Mouse (Mus musculus) bone marrow, adult 2 months (tissue): ENCODE data around the gene Gm49391.

Source experiments
- CTCF ChIP-seq: fragments of 200-500 bp; IDR thresholded peaks from 2 replicates; pipeline ENCODE4 v1.5.1; 2011; ENCODE audit warnings: low read length, control low read depth; ENCODE audit not compliant: control insufficient read depth, insufficient read depth
- POLR2A ChIP-seq: fragments of 200-500 bp; IDR thresholded peaks from 2 replicates; pipeline ENCODE4 v1.6.1; 2011; ENCODE audit warnings: low read depth, mild to moderate bottlenecking, control low read depth, low read length, borderline replicate concordance; ENCODE audit not compliant: control insufficient read depth

GRCm38 (mm10) chr13:60897328-60897727, 39.0 kb downstream of the Gm49391 start, which contains the start of gene Ctla2b:
- no peak for TF ChIP-seq POLR2A
- no peak for TF ChIP-seq CTCF
